Comparison of ENCODE assay signal across 8 mouse cellular contexts in the genomic region with DNA sequence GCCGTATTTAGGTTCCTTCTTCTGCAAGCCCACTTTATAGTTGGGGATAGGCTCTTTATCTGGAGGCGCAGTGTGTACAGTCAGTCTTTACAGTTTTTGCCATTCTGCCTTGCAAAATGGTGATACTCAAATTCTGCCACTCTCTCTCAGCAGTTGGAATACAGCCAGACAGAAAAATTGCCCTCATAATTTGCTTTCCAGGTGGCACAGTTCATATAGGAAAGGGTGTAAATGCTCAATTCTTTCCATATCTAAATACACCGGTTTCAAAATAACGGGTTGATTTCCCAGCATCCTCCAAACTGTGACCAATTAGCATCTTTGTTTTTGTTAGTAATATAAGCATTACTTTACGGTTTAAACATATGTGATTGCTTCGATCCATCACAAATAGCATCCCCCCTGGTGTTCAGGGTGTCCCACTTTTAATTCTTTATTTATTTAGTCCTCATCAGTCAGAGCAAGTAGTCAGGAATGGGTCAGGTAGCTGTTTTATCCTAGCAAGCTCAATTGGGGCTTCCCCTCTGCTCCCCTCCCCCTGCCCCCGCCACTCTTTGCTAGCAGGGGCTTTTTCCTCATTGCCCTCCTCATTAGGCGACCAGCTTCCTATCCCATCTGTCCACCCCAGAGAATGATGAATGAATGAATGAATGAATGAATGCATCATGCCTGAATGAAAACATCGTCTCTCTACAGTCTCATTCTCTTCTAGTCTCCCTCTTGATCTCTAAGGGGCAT. TPM values are rescaled to one million over a fixed set of nuclear protein-coding genes. Genes with fewer than 3 reads are reported as not detected.
DNase-seq lines count a peak whose midpoint lies in the region; ATAC-seq lines count a peak whose summit lies in the region.

No protein-coding gene starts in this region.

- H3K9me3 ChIP-seq in liver, embryonic 12.5 days (replicated peaks): no peaks in the 10 kb centered on the region

- 0 out of 2 replicates have a peak, but pooled peaks have one; percentile 14 for ATAC-seq in frontal cortex, adult (ENCODE audit: low TSS enrichment)
- ATAC-seq in liver, embryonic 12.5 days: no peak

- peaks cover 30% of the 10 kb centered on the region for H3K4me1 ChIP-seq in liver, embryonic 12.5 days

- H3K36me3 ChIP-seq in liver, embryonic 12.5 days: no peaks in the 10 kb centered on the region

- WGBS in liver, embryonic 12.5 days (ENCODE audit: insufficient replicate concordance): 42% methylated on average over 9 of the region's 9 CpGs

- 0 out of 2 replicates have a peak, but pooled peaks cover 7% of the 10 kb centered on the region for H3K27me3 ChIP-seq in liver, embryonic 12.5 days (replicated peaks)

- peak overlapping the region; percentile 62 for H3K4me2 ChIP-seq in liver, embryonic 12.5 days

- DNase-seq in frontal cortex, postnatal 10 days (ENCODE audit: low spot score in 2 of 2): no peak
- DNase-seq in thymus, postnatal 14 days: peak; percentile 24
- no peak for DNase-seq in thymus, postnatal 0 days (ENCODE audit: low spot score)
- no peak for DNase-seq in urinary bladder, postnatal 4 days (ENCODE audit: low spot score in 2 of 2)
- no peak for DNase-seq in kidney, adult 11 months
- no peak for DNase-seq in ovary, postnatal 36 days (ENCODE audit: low spot score)

- no peak overlapping the region for H3K9ac ChIP-seq in liver, embryonic 12.5 days

- no peak overlapping the region for H3K4me3 ChIP-seq in liver, embryonic 12.5 days

- H3K27ac ChIP-seq in liver, embryonic 12.5 days: no peak overlapping the region

RNA-seq across cellular contexts. Expression of a gene that starts 2.2 kb away (rescaled TPM):
- polyA plus RNA-seq in thymus, postnatal 0 days (2015; fragmentation: Nextera tagmentation; extraction: Ambion mirVana): 0.22 and 0.30 TPM in 2 replicates
- 0.17 TPM in 1 of 2 replicates, not detected in the other for polyA plus RNA-seq in liver, embryonic 12.5 days (2016; fragmentation: Nextera tagmentation; extraction: Ambion mirVana)

RNA-seq across cellular contexts. Expression of a gene that starts 11.0 kb away (rescaled TPM):
- polyA plus RNA-seq in thymus, postnatal 0 days (2015; fragmentation: Nextera tagmentation; extraction: Ambion mirVana): not detected in 2 replicates
- polyA plus RNA-seq in liver, embryonic 12.5 days (2016; fragmentation: Nextera tagmentation; extraction: Ambion mirVana): not detected in 2 replicates

RNA-seq across cellular contexts. Expression of a gene that starts 12.5 kb away (rescaled TPM):
- 21.5 and 27.9 TPM in 2 replicates for polyA plus RNA-seq in thymus, postnatal 0 days (2015; fragmentation: Nextera tagmentation; extraction: Ambion mirVana)
- 13.4 and 14.1 TPM in 2 replicates for polyA plus RNA-seq in liver, embryonic 12.5 days (2016; fragmentation: Nextera tagmentation; extraction: Ambion mirVana)

RNA-seq across cellular contexts. Expression of a gene that starts 31.3 kb away (rescaled TPM):
- 6.7 and 7.0 TPM in 2 replicates for polyA plus RNA-seq in thymus, postnatal 0 days (2015; fragmentation: Nextera tagmentation; extraction: Ambion mirVana)
- 53.8 and 56.7 TPM in 2 replicates for polyA plus RNA-seq in liver, embryonic 12.5 days (2016; fragmentation: Nextera tagmentation; extraction: Ambion mirVana)

RNA-seq across cellular contexts. Expression of a gene that starts 42.3 kb away (rescaled TPM):
- 64.3 and 68.9 TPM in 2 replicates for polyA plus RNA-seq in thymus, postnatal 0 days (2015; fragmentation: Nextera tagmentation; extraction: Ambion mirVana)
- polyA plus RNA-seq in liver, embryonic 12.5 days (2016; fragmentation: Nextera tagmentation; extraction: Ambion mirVana): 135 and 153 TPM in 2 replicates
